Mouse (Mus musculus) cortical plate, adult 2 months (tissue): ENCODE results near the gene Ctdspl.

Experiments
- CTCF ChIP-seq: fragments of 200-500 bp; IDR thresholded peaks from 2 replicates; pipeline ENCODE4 v1.5.1; 2011; ENCODE audit warnings: mild to moderate bottlenecking, control low read depth, low read length; ENCODE audit not compliant: insufficient read depth; ENCODE audit errors: extremely low read depth
- POLR2A ChIP-seq: fragments of 200-500 bp; IDR thresholded peaks from 2 replicates; pipeline ENCODE4 v1.6.1; 2011; ENCODE audit warnings: mild to moderate bottlenecking, low read length, control low read depth; ENCODE audit not compliant: insufficient read depth; ENCODE audit errors: extremely low read depth

DNA sequence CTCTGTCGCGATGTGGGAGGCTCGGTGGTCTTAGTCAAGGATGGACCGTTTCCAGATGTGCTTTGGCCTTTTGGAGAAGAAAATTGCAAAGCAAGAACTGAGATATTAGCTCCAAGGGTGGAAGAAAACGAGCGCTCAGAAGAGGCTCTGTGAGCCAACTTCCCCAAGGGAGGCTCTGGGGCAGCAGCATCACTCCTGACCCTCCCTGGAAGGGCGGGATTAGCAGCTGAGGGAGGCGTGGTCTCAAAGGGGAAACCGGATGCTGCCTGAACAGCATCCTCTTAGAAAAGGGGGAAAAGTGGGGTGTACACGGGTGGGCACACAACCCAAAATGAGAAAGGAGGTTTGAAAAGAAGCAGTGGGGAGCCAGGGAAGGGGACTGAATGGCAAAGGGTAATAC, 23.8 kb downstream of the Ctdspl start:
- no peak for TF ChIP-seq POLR2A
- TF ChIP-seq CTCF: no peak
